Mouse (Mus musculus) cerebral cortex, adult 2 months (tissue): Measurements from ENCODE around the gene Zbtb49.

Source experiments
- WGBS: fragments of 180-500 bp; shearing (Covaris S2); methylation state at CpG from one replicate; pipeline ENCODE4 v1.1.7; 2018; 5-methylcytosine and 5-hydroxymethylcytosine counted together

The Zbtb49 gene

GRCm38 (mm10) chr5:38194946-38195345, 25.3 kb downstream of the Zbtb49 start:
- 53% methylated on average over 2 of the region's 2 CpGs for WGBS

DNA sequence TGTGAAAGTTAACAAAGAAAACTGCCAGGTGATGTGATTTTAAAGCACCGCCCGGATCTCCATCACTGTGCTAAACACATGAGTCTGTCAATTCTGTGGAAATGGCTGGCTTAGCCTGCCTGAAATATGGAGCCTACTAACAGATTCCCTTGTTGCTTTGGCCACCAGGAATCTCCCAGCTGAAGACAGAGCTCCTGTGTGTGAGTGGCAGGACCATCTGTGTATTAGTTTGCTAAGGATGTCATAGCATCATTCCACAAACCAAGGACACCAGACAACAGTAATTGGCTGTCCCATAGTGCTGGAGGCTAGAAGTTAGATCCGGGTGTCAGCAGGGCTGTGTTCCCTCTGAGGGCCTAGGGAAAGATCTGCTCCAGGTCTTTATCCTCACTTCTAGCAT, 29.4 kb downstream of the Zbtb49 start:
- 97% methylated on average over 3 of the region's 3 CpGs for WGBS

DNA sequence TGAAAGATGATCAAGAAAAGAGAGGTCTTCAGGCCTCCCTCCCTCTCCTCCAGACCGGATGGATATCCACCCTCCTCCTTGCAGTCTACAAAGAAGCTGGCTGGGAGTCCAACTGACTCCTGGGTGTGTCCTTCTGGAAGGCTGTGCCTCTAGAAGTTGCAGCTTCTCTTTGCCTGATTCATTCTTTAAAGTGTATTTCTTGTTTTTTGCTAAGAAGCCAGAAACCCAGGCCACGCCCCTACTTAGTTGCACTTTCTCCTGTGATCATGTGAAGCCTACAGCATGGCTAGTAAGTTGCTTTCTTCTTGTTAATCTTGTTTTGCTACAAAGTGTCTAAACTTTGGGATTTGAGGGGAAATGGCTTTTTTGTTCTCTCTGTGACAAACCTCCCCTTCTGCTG, 33.3 kb downstream of the Zbtb49 start:
- WGBS = 100% methylated on average over 2 of the region's 2 CpGs

GRCm38 (mm10) chr5:38184688-38185285, 35.5 kb downstream of the Zbtb49 start:
- 89% methylated on average over 6 of the region's 6 CpGs for WGBS

DNA sequence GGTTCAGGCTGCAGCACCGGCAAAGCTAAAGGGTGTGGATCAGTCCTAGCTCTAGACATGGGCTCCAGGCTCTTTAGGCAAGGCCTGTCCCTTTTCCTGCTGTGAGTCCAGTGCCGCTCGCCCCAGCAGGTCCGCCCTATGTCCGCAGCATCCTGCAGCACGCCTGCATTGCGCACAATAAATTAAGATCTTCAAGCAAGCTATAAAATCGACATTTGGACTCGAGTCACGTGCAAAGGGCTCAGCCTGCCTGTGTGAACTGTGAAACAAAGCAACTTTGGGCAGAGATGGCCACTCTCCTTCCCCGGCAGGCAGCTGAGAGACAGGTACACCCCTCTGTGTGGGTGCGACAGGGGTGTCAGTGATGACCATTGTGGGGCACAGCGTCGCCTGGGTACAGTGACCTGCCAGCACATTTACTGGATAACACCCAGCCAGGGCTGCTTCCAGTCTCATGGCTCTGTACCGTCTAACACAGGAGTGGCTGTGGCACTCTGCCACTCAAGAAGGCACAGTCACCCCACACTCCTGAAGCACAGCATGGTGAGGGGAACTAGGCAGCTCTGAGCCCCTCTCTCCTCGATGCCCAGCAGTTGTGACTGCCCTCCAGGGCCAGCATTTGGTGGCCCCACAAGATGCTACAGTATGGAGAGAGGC, 45.9 kb downstream of the Zbtb49 start:
- WGBS = 83% methylated on average over 16 of the region's 16 CpGs

DNA sequence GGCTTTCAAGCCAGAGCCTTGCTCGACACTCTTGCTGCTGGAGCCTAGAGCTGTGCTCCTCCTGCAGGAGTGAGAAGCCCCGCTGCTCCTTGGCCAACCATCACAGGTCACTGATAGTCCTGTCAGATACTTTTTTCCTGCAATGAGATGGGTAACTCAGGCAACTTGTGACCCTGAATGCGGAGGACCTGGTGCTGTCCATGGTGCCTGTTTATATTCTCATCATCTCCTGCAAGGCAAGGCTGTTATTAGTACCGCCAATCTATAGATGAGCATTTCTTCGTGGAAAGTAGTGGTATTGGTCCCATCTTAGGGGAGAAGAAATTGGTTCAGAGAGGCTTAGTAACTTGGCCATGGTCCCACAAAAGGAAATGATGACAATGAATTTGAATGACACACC, 46.5 kb downstream of the Zbtb49 start:
- 70% methylated on average over 5 of the region's 5 CpGs for WGBS

GRCm38 (mm10) chr5:38168497-38168896, 51.8 kb downstream of the Zbtb49 start:
- WGBS = 79% methylated on average over 11 of the region's 11 CpGs

DNA sequence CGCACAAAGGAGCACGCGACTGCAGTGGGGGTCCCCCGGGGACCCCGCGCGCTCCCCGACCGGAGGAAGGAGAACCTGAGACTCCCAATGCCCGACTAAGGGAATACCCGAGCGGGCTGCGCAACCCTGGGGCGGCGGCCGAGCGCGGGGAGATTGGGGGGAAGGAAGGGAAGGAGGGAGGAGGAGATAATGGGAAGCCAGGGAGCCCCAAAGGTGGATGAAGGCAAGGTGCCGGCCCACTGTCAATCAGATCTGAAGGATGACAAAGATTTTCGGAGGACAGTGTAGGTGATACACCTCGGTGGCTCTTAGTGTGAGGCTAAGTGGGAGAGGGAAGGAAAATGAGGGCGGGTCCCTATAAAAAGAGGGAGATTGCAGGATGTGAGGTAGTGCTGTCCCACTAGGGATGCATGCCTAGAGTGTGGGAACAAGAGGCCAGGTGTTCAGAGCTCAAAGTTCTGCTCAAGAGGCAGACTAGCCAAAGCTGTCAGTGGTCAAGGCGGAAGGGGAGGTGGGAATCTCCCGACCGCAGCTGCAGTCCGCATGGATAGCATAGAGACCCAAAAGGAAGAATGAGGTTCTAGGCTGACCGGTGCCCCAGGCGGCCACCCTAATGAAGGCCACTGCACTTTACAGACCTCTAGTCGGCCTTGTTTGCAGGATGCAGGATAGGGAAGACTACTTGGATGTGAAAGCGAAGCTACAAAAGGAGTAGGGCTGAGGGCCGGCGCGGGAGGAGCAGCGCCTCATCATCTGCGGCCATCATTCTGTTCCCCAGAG, 60.4 kb downstream of the Zbtb49 start, which contains the start of gene Nsg1:
Gene Nsg1, minus strand, starts transcription at position 274 of the 780 bp plus-strand sequence.
- 16% methylated on average over 35 of the region's 35 CpGs for WGBS

GRCm38 (mm10) chr5:38158947-38159633, 61.2 kb downstream of the Zbtb49 start:
- under 1% methylated on average over 79 of the region's 79 CpGs for WGBS

DNA sequence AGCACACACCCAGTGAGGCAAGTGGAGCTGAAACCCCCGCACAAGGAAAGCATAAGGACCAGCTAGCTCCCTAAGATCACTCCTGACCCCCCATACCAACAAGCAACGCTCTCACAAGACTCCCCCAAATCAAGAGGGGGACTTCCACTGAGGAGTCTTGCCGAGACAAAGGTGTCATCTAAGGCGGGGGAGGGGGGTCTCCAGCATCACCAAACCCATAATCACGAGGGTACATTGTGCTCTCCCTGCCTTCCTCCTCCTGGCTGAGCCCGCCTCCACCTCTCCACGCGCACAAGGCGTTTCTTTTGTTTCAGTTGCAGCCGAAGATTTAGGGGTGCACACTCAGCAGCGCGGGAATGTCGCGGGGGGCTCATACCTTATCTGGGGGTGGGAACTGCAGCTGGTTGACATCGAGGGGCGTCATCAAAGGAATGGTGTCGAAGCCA, 61.7 kb downstream of the Zbtb49 start:
- 1% methylated on average over 17 of the region's 17 CpGs for WGBS

DNA sequence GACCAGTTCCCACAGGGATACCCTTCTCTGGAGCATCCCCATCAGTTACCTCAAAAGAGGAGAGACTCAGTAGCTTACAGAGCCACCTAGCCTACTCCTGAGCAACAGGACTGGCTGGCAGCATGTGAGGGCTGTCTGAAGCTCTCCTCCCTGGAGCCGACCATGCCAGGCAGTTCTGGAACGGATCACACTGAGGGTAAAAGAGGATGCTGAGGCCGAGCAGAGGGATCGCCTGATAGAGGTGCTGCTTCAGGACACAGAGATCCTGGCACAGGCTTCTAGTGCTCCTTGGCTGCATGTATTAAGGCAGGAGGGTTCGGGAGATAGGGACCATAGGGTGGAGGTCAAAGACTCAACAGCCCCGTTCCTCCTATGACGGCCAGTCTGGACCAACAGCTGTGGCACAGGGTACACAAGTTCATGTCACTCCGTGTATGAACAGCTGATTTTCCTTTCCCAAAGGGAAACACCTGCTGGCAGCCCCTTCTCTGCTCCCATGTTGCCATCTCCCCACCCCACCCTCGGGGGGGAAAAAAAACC, 62.7 kb downstream of the Zbtb49 start:
- 24% methylated on average over 9 of the region's 9 CpGs for WGBS

DNA sequence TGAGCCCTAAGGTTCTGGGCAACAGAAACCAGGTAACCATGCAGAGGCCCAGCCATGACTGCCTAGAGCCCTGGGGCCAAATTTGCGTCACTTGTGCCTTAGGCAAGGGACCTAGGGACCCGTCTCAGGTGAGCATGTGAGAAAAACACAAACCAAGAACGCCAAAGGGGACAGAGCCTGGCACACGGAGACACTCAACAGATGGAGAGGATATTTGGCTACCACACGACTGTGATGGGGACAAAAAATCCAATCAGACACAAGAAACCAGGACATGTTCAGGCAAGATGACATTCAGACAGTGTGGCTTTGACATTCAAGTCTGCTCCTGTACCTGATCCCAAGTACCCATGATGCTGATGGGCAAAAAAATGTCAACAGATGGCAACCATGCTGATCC, 66.6 kb downstream of the Zbtb49 start:
- WGBS = 59% methylated on average over 5 of the region's 5 CpGs

DNA sequence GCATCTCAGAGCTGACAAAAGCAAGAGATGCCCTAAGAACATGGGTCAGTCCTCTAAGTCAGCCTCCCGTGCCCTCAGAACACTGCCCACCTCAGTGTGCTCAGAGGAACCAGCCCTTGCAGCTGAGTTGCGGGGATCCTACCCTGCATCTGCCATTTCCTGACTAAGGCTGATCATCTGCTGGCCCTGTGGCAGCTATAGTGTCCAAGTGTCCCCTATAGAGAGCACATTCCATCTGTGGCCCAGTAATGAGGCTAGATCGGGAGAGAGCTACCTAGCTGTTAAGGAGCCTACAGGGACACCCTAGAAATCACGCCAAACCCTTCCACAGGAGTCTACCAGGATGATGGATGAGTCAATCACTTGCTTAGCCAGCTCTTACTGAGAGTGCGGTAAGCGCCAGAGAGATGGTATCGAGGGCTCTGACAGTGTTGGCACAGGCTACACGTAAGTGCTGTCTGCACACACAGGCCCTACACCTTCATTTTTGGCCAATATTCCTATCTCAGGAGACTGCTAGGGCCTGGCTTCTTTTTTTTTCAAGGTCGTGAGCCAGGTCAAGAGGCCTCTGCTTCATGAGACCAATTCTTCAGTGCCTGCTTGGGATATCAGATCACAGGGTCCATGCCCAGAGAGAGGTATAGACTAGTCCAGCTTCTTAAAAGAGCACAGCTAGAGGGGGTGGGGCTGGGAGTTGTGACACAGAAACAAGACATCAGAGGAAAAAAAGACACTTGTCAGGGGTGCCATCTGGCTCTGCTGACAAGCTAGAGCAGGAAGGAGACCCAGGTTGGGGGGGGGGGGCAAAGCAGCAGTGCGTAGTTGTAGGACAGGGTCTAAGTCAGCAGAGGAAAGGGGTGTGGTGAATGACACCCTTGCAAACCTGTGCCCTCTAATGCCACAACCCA, 67.8 kb downstream of the Zbtb49 start:
- WGBS = 59% methylated on average over 10 of the region's 10 CpGs

GRCm38 (mm10) chr5:38151264-38151663, 69.0 kb downstream of the Zbtb49 start:
- WGBS = 29% methylated on average over 3 of the region's 3 CpGs

- 68% methylated on average over 6 of the region's 6 CpGs for WGBS
Measured at GRCm38 (mm10) chr5:38146524-38146923, 73.7 kb downstream of the Zbtb49 start.

DNA sequence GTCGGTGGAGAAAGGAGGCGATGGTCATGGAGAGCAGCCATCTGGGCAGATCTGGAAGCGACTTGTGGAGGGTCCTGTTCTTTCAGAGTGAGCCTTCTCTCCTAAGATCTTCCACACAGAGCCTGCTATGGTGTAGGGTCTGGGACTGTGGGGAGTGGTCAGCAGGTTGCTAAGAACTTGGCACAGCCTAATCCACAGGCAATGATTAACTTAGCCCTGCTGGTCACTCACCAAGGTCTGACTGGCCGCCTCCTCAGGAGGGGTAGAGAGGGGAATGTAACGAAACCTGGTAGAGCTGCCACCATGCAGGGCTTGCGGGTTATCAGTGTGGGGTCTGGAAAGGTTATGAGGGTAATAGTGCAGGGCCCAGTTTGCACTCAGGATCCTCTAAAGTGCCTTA, 79.4 kb downstream of the Zbtb49 start:
- WGBS = 93% methylated on average over 6 of the region's 6 CpGs
